In genomic region chr2:58513212-58513611, GRCm38 (mm10) we compare ENCODE assay signal across 20 mouse cellular contexts. TPM values are rescaled to one million over a fixed set of nuclear protein-coding genes. Genes with fewer than 3 reads are reported as not detected.
A peak's percentile ranks its signal among the peaks of the same experiment; 100 is the strongest.
DNase-seq lines count a peak whose midpoint lies in the region; ATAC-seq lines count a peak whose summit lies in the region.
"Had no signal": no experiment of that assay in that cellular context is flagged by ENCODE, and none has a peak within 500 bp of the region (broad histone marks: within the 10 kb centered on the region; RNA-seq: fewer than 3 reads in every experiment).

No protein-coding gene starts in this region.

- H3K27me3 ChIP-seq in forebrain, embryonic 11.5 days (ENCODE audit: control insufficient read depth, insufficient read depth, low read length) = no peaks in the 10 kb centered on the region
- H3K27me3 ChIP-seq in forebrain, embryonic 12.5 days = no peaks in the 10 kb centered on the region
- no peaks in the 10 kb centered on the region for H3K27me3 ChIP-seq in neural tube, embryonic 14.5 days (ENCODE audit: control insufficient read depth, insufficient read depth, low read length)
- H3K27me3 ChIP-seq in neural tube, embryonic 15.5 days (replicated peaks) = no peaks in the 10 kb centered on the region
- H3K27me3 ChIP-seq in liver, embryonic 11.5 days (replicated peaks; ENCODE audit: control insufficient read depth, insufficient read depth, low read length) = no peaks in the 10 kb centered on the region
- H3K27me3 ChIP-seq in midbrain, embryonic 14.5 days (ENCODE audit: control insufficient read depth, insufficient read depth, low read length) = no peaks in the 10 kb centered on the region
- H3K27me3 ChIP-seq: midbrain, embryonic 13.5 days had no signal

- no peaks in the 10 kb centered on the region for H3K9me3 ChIP-seq in forebrain, embryonic 11.5 days (ENCODE audit: control insufficient read depth, low read length)
- no peaks in the 10 kb centered on the region for H3K9me3 ChIP-seq in forebrain, embryonic 12.5 days
- H3K9me3 ChIP-seq in neural tube, embryonic 14.5 days (ENCODE audit: control insufficient read depth, low read length) = no peaks in the 10 kb centered on the region
- H3K9me3 ChIP-seq in neural tube, embryonic 15.5 days (replicated peaks) = no peaks in the 10 kb centered on the region
- no peaks in the 10 kb centered on the region for H3K9me3 ChIP-seq in liver, embryonic 11.5 days (ENCODE audit: control insufficient read depth, low read length)
- no peaks in the 10 kb centered on the region for H3K9me3 ChIP-seq in midbrain, embryonic 14.5 days (ENCODE audit: control insufficient read depth, low read length)
- H3K9me3 ChIP-seq: midbrain, embryonic 13.5 days had no signal

- WGBS in forebrain, embryonic 11.5 days = 81% methylated on average over 3 of the region's 3 CpGs
- WGBS in forebrain, embryonic 12.5 days = 79% methylated on average over 3 of the region's 3 CpGs
- WGBS in neural tube, embryonic 14.5 days = 82% methylated on average over 3 of the region's 3 CpGs
- WGBS in neural tube, embryonic 15.5 days = 79% methylated on average over 3 of the region's 3 CpGs
- 49% methylated on average over 3 of the region's 3 CpGs for WGBS in liver, embryonic 11.5 days
- WGBS in midbrain, embryonic 14.5 days = 87% methylated on average over 3 of the region's 3 CpGs

- no peak for ATAC-seq in forebrain, embryonic 11.5 days (replicated peaks; ENCODE audit: low FRiP score)
- ATAC-seq in forebrain, embryonic 12.5 days (ENCODE audit: low FRiP score) = no peak
- 0 out of 2 replicates have a peak, but pooled peaks have one; percentile 22 for ATAC-seq in neural tube, embryonic 14.5 days (ENCODE audit: low read depth)
- no peak for ATAC-seq in neural tube, embryonic 15.5 days (ENCODE audit: low FRiP score)
- peak; percentile 39; the same call in 1 of the 2 replicates for ATAC-seq in liver, embryonic 11.5 days (replicated peaks; ENCODE audit: low FRiP score)
- ATAC-seq in midbrain, embryonic 14.5 days (ENCODE audit: low FRiP score, low TSS enrichment) = no peak
- ATAC-seq: hindbrain, postnatal 0 days; midbrain, embryonic 13.5 days had no signal

- H3K4me1 ChIP-seq in forebrain, embryonic 11.5 days (replicated peaks; ENCODE audit: control insufficient read depth, insufficient read depth, low read length) = no peaks in the 10 kb centered on the region
- peaks cover 5% of the 10 kb centered on the region for H3K4me1 ChIP-seq in forebrain, embryonic 12.5 days
- H3K4me1 ChIP-seq in neural tube, embryonic 14.5 days (ENCODE audit: control insufficient read depth, insufficient read depth, low read length) = 0 out of 2 replicates have a peak, but pooled peaks cover 4% of the 10 kb centered on the region
- peaks cover 6% of the 10 kb centered on the region; the same call in 1 of the 2 replicates for H3K4me1 ChIP-seq in neural tube, embryonic 15.5 days
- H3K4me1 ChIP-seq in liver, embryonic 11.5 days (replicated peaks; ENCODE audit: control insufficient read depth, insufficient read depth, low read length) = peaks cover 3% of the 10 kb centered on the region; the same call in 1 of the 2 replicates
- no peaks in the 10 kb centered on the region for H3K4me1 ChIP-seq in midbrain, embryonic 14.5 days (ENCODE audit: control insufficient read depth, insufficient read depth, low read length)

- H3K4me3 ChIP-seq in forebrain, embryonic 11.5 days (ENCODE audit: low read depth, low read length) = no peak overlapping the region
- H3K4me3 ChIP-seq in forebrain, embryonic 12.5 days (replicated peaks) = no peak overlapping the region
- no peak overlapping the region for H3K4me3 ChIP-seq in neural tube, embryonic 14.5 days (ENCODE audit: low read depth, low read length)
- no peak overlapping the region for H3K4me3 ChIP-seq in neural tube, embryonic 15.5 days (replicated peaks)
- no peak overlapping the region for H3K4me3 ChIP-seq in liver, embryonic 11.5 days (ENCODE audit: low read depth, low read length)
- H3K4me3 ChIP-seq in midbrain, embryonic 14.5 days (replicated peaks; ENCODE audit: low read depth, low read length) = no peak overlapping the region
- H3K4me3 ChIP-seq: erythroblast, embryonic 14.5 days; layer of hippocampus, adult 2 months; midbrain, embryonic 13.5 days had no signal

- H3K36me3 ChIP-seq in forebrain, embryonic 11.5 days (ENCODE audit: control insufficient read depth, insufficient read depth, low read length) = no peaks in the 10 kb centered on the region
- H3K36me3 ChIP-seq in forebrain, embryonic 12.5 days (replicated peaks) = no peaks in the 10 kb centered on the region
- no peaks in the 10 kb centered on the region for H3K36me3 ChIP-seq in neural tube, embryonic 14.5 days (ENCODE audit: control insufficient read depth, insufficient read depth, low read length)
- H3K36me3 ChIP-seq in neural tube, embryonic 15.5 days = no peaks in the 10 kb centered on the region
- H3K36me3 ChIP-seq in liver, embryonic 11.5 days (ENCODE audit: control insufficient read depth, insufficient read depth, low read length) = no peaks in the 10 kb centered on the region
- H3K36me3 ChIP-seq in midbrain, embryonic 14.5 days (ENCODE audit: control insufficient read depth, insufficient read depth, low read length) = no peaks in the 10 kb centered on the region
- H3K36me3 ChIP-seq: G1E had no signal

- H3K9ac ChIP-seq in forebrain, embryonic 11.5 days (ENCODE audit: low read length) = no peak overlapping the region
- no peak overlapping the region for H3K9ac ChIP-seq in forebrain, embryonic 12.5 days
- no peak overlapping the region for H3K9ac ChIP-seq in neural tube, embryonic 14.5 days (replicated peaks; ENCODE audit: low read depth, low read length)
- no peak overlapping the region for H3K9ac ChIP-seq in neural tube, embryonic 15.5 days (replicated peaks)
- H3K9ac ChIP-seq in liver, embryonic 11.5 days (ENCODE audit: low read depth, low read length) = no peak overlapping the region
- H3K9ac ChIP-seq in midbrain, embryonic 14.5 days (replicated peaks; ENCODE audit: low read length) = no peak overlapping the region
- H3K9ac ChIP-seq: midbrain, embryonic 13.5 days had no signal

- no peak overlapping the region for H3K4me2 ChIP-seq in forebrain, embryonic 11.5 days (ENCODE audit: low read depth, low read length, severe bottlenecking)
- no peak overlapping the region for H3K4me2 ChIP-seq in forebrain, embryonic 12.5 days
- no peak overlapping the region for H3K4me2 ChIP-seq in neural tube, embryonic 14.5 days (ENCODE audit: low read depth, low read length)
- H3K4me2 ChIP-seq in neural tube, embryonic 15.5 days = no peak overlapping the region
- no peak overlapping the region for H3K4me2 ChIP-seq in liver, embryonic 11.5 days
- H3K4me2 ChIP-seq in midbrain, embryonic 14.5 days (ENCODE audit: low read length) = no peak overlapping the region
- H3K4me2 ChIP-seq: midbrain, embryonic 13.5 days had no signal

- peak; percentile 35 for DNase-seq in forebrain, embryonic 11.5 days (ENCODE audit: low spot score)
- no peak for DNase-seq in liver, embryonic 11.5 days (ENCODE audit: low spot score)
- no peak for DNase-seq in midbrain, embryonic 14.5 days
- DNase-seq in urinary bladder, adult 18-20 months (ENCODE audit: low spot score in 2 of 2) = no peak
- no peak for DNase-seq in cerebellum, adult 11-12 months
- DNase-seq: cerebellum, adult 9-10 months; embryo, embryonic 11 days; lung, postnatal 36 days; thymus, postnatal 36 days had no signal

- H3K27ac ChIP-seq in forebrain, embryonic 11.5 days (ENCODE audit: low read depth, low read length) = no peak overlapping the region
- no peak overlapping the region for H3K27ac ChIP-seq in forebrain, embryonic 12.5 days
- H3K27ac ChIP-seq in neural tube, embryonic 14.5 days (ENCODE audit: low read depth, low read length) = no peak overlapping the region
- H3K27ac ChIP-seq in neural tube, embryonic 15.5 days (replicated peaks) = no peak overlapping the region
- H3K27ac ChIP-seq in liver, embryonic 11.5 days (ENCODE audit: low read depth, low read length) = no peak overlapping the region
- H3K27ac ChIP-seq in midbrain, embryonic 14.5 days (replicated peaks; ENCODE audit: low read depth, low read length) = no peak overlapping the region
- H3K27ac ChIP-seq: hindbrain, postnatal 0 days; layer of hippocampus, adult 2 months; midbrain, embryonic 13.5 days had no signal

RNA-seq across cellular contexts. Expression of gene Gm17409, which starts 43.3 kb away (rescaled TPM):
- polyA plus RNA-seq in forebrain, embryonic 11.5 days (2014; fragmentation: Nextera tagmentation; extraction: Ambion mirVana) = not detected in 2 replicates
- 0.20 TPM in 1 of 2 replicates, not detected in the other for polyA plus RNA-seq in forebrain, embryonic 12.5 days (2016; fragmentation: Nextera tagmentation; extraction: Ambion mirVana)
- 0.21 TPM in 1 of 2 replicates, not detected in the other for polyA plus RNA-seq in neural tube, embryonic 14.5 days (2014; fragmentation: Nextera tagmentation; extraction: Ambion mirVana)
- polyA plus RNA-seq in neural tube, embryonic 15.5 days (2015; fragmentation: Nextera tagmentation; extraction: Ambion mirVana) = not detected in 2 replicates
- polyA plus RNA-seq in liver, embryonic 11.5 days (2014; fragmentation: Nextera tagmentation; extraction: Ambion mirVana) = not detected in 2 replicates
- not detected in 2 replicates for polyA plus RNA-seq in midbrain, embryonic 14.5 days (2014; fragmentation: Nextera tagmentation; extraction: Ambion mirVana)
- polyA plus RNA-seq: erythroblast, embryonic 14.5 days; G1E; hindbrain, postnatal 0 days; kidney, embryonic 14.5 days; limb, embryonic 14.5 days; midbrain, embryonic 13.5 days; small intestine, adult 2 months had no signal

RNA-seq across cellular contexts. Expression of gene Acvr1, which starts 53.7 kb away (rescaled TPM):
- polyA plus RNA-seq in forebrain, embryonic 11.5 days (2014; fragmentation: Nextera tagmentation; extraction: Ambion mirVana) = 5.1 and 5.9 TPM in 2 replicates
- polyA plus RNA-seq in forebrain, embryonic 12.5 days (2016; fragmentation: Nextera tagmentation; extraction: Ambion mirVana) = 3.5 and 4.6 TPM in 2 replicates
- 8.5 and 8.6 TPM in 2 replicates for polyA plus RNA-seq in neural tube, embryonic 14.5 days (2014; fragmentation: Nextera tagmentation; extraction: Ambion mirVana)
- 6.1 and 6.6 TPM in 2 replicates for polyA plus RNA-seq in neural tube, embryonic 15.5 days (2015; fragmentation: Nextera tagmentation; extraction: Ambion mirVana)
- polyA plus RNA-seq in liver, embryonic 11.5 days (2014; fragmentation: Nextera tagmentation; extraction: Ambion mirVana) = 6.2 and 6.3 TPM in 2 replicates
- polyA plus RNA-seq in midbrain, embryonic 14.5 days (2014; fragmentation: Nextera tagmentation; extraction: Ambion mirVana) = 5.6 and 7.5 TPM in 2 replicates
- polyA plus RNA-seq: erythroblast, embryonic 14.5 days; G1E had no signal

RNA-seq across cellular contexts. Expression of gene Upp2, which starts 53.9 kb away (rescaled TPM):
- polyA plus RNA-seq in forebrain, embryonic 11.5 days (2014; fragmentation: Nextera tagmentation; extraction: Ambion mirVana) = 4.9 and 7.5 TPM in 2 replicates
- polyA plus RNA-seq in forebrain, embryonic 12.5 days (2016; fragmentation: Nextera tagmentation; extraction: Ambion mirVana) = 7.3 and 7.5 TPM in 2 replicates
- 15.4 and 16.4 TPM in 2 replicates for polyA plus RNA-seq in neural tube, embryonic 14.5 days (2014; fragmentation: Nextera tagmentation; extraction: Ambion mirVana)
- polyA plus RNA-seq in neural tube, embryonic 15.5 days (2015; fragmentation: Nextera tagmentation; extraction: Ambion mirVana) = 15.3 and 19.0 TPM in 2 replicates
- 4.8 and 5.4 TPM in 2 replicates for polyA plus RNA-seq in liver, embryonic 11.5 days (2014; fragmentation: Nextera tagmentation; extraction: Ambion mirVana)
- polyA plus RNA-seq in midbrain, embryonic 14.5 days (2014; fragmentation: Nextera tagmentation; extraction: Ambion mirVana) = 14.1 and 14.4 TPM in 2 replicates
- polyA plus RNA-seq: erythroblast, embryonic 14.5 days; G1E had no signal

Comparison
In these comparisons a context has a peak if more than half of its experiments do, and no peak if none do; other contexts are left out.
1. ATAC-seq: peak in neural tube, embryonic 14.5 days (single experiment) and liver, embryonic 11.5 days (single experiment); none in forebrain, embryonic 11.5 days (single experiment), forebrain, embryonic 12.5 days (single experiment), neural tube, embryonic 15.5 days (single experiment) and midbrain, embryonic 14.5 days (single experiment).